Mouse (Mus musculus): ENCODE measurements at regions not wholly inside any gene's neighbourhood (a gene's known extent, or its start where the extent isn't known, plus 50 kb on each side); places are given as distances from the start of the nearest gene placed in this dataset.

DNA sequence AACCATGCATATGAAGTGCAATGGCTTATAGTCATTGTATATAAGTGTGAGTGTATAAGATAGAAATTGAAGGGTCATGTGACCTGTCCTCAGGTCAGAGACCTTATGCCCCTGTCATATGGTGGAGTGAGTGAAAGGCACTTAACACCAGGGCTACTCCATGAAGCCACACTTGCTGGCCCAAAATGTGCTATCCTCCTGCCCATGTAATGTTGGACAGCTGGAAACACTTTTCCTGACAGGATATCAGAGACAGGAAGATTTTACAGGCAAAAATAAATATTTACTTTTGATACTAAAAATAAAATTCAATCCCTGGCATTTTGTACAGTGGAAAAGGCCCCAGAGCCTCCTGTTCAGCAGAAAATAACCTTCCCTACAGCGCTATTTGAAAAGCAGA, 94.1 kb upstream of the Pja2 start:
- Histone ChIP-seq H3K4me1 (ENCODE audit: control insufficient read depth, insufficient read depth, low read length) (no peaks in the 10 kb centered on the region), H3K36me3 (ENCODE audit: control insufficient read depth, insufficient read depth, low read length) (no peaks in the 10 kb centered on the region), H3K27me3 (ENCODE audit: control insufficient read depth, insufficient read depth, low read length) (no peaks in the 10 kb centered on the region), H3K4me2 (replicated peaks; ENCODE audit: low read depth, low read length) (no peak overlapping the region), H3K9me3 (ENCODE audit: control insufficient read depth, low read depth, low read length) (no peaks in the 10 kb centered on the region), H3K9ac (replicated peaks; ENCODE audit: low read depth, low read length) (no peak overlapping the region), H3K27ac (ENCODE audit: low read length) (no peak overlapping the region), H3K4me3 (ENCODE audit: low read depth, low read length) (no peak overlapping the region)
- WGBS, result 74% methylated on average over 1 of the region's 1 CpGs
- ATAC-seq (ENCODE audit: insufficient number of reproducible peaks, insufficient read depth, low FRiP score, low read depth), result no peak

- no peak overlapping the region for H3K27ac ChIP-seq (ENCODE audit: low read length)
- 60% methylated on average over 5 of the region's 5 CpGs for WGBS
- no peaks in the 10 kb centered on the region for H3K9me3 ChIP-seq (ENCODE audit: control insufficient read depth, low read depth, low read length)
- no peak overlapping the region for H3K9ac ChIP-seq (replicated peaks; ENCODE audit: low read depth, low read length)
- H3K4me3 ChIP-seq (ENCODE audit: low read depth, low read length), result no peak overlapping the region
- no peak overlapping the region for H3K4me2 ChIP-seq (replicated peaks; ENCODE audit: low read depth, low read length)
- H3K36me3 ChIP-seq (ENCODE audit: control insufficient read depth, insufficient read depth, low read length), result no peaks in the 10 kb centered on the region
- ATAC-seq (ENCODE audit: insufficient number of reproducible peaks, insufficient read depth, low FRiP score, low read depth), result no peak
- no peaks in the 10 kb centered on the region for H3K4me1 ChIP-seq (ENCODE audit: control insufficient read depth, insufficient read depth, low read length)
- no peaks in the 10 kb centered on the region for H3K27me3 ChIP-seq (ENCODE audit: control insufficient read depth, insufficient read depth, low read length)
Observed at GRCm38 (mm10) chr17:64426536-64426935, 94.8 kb upstream of the Pja2 start.

- no peak overlapping the region for H3K4me3 ChIP-seq (ENCODE audit: low read depth, low read length)
Observed at GRCm38 (mm10) chr17:64439571-64439970, 107.9 kb upstream of the Pja2 start.

GRCm38 (mm10) chr17:64454736-64455135, 123.0 kb upstream of the Pja2 start:
- H3K4me3 ChIP-seq (ENCODE audit: low read depth, low read length), result no peak overlapping the region
- no peak for ATAC-seq (ENCODE audit: insufficient number of reproducible peaks, insufficient read depth, low FRiP score, low read depth)

More at GRCm38 (mm10) chr17:64439571-64439970, 107.9 kb upstream of the Pja2 start:
- Histone ChIP-seq H3K4me1 (ENCODE audit: control insufficient read depth, insufficient read depth, low read length) (no peaks in the 10 kb centered on the region), H3K4me2 (replicated peaks; ENCODE audit: low read depth, low read length) (no peak overlapping the region), H3K9me3 (ENCODE audit: control insufficient read depth, low read depth, low read length) (no peaks in the 10 kb centered on the region), H3K9ac (replicated peaks; ENCODE audit: low read depth, low read length) (no peak overlapping the region), H3K27me3 (ENCODE audit: control insufficient read depth, insufficient read depth, low read length) (no peaks in the 10 kb centered on the region), H3K36me3 (ENCODE audit: control insufficient read depth, insufficient read depth, low read length) (no peaks in the 10 kb centered on the region), H3K27ac (ENCODE audit: low read length) (no peak overlapping the region)
- 78% methylated on average over 1 of the region's 1 CpGs for WGBS
- no peak for ATAC-seq (ENCODE audit: insufficient number of reproducible peaks, insufficient read depth, low FRiP score, low read depth)

DNA sequence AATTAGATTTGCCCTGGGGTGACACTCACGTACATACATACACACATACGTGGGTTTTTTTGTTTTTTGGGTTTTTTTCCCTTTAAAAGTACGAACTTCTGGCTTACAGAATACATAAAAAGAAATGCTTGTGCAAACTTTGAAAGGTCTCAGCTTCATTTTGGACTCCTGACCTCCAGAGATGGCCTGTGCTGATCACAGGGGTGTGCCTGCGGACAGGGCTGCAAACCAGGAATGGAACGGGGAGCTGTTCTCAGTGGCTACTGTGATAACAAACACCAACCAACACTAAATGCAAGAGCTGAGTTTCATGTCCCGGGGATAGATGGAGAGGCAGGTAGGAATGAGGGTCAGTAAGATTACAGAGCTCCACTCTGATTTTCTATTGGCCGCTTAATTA, 134.3 kb upstream of the Man2a1 start:
- Histone ChIP-seq H3K4me1 (ENCODE audit: control insufficient read depth, insufficient read depth, low read length) (no peaks in the 10 kb centered on the region), H3K4me3 (ENCODE audit: low read depth, low read length) (no peak overlapping the region), H3K9ac (replicated peaks; ENCODE audit: low read depth, low read length) (no peak overlapping the region), H3K4me2 (replicated peaks; ENCODE audit: low read depth, low read length) (no peak overlapping the region), H3K27me3 (ENCODE audit: control insufficient read depth, insufficient read depth, low read length) (no peaks in the 10 kb centered on the region), H3K9me3 (ENCODE audit: control insufficient read depth, low read depth, low read length) (no peaks in the 10 kb centered on the region), H3K27ac (ENCODE audit: low read length) (no peak overlapping the region), H3K36me3 (ENCODE audit: control insufficient read depth, insufficient read depth, low read length) (no peaks in the 10 kb centered on the region)
- no peak for ATAC-seq (ENCODE audit: insufficient number of reproducible peaks, insufficient read depth, low FRiP score, low read depth)
- WGBS, result 60% methylated on average over 7 of the region's 7 CpGs

More at GRCm38 (mm10) chr17:64454736-64455135, 123.0 kb upstream of the Pja2 start:
- no peak overlapping the region for H3K9ac ChIP-seq (replicated peaks; ENCODE audit: low read depth, low read length)
- no peak overlapping the region for H3K4me2 ChIP-seq (replicated peaks; ENCODE audit: low read depth, low read length)
- H3K9me3 ChIP-seq (ENCODE audit: control insufficient read depth, low read depth, low read length), result no peaks in the 10 kb centered on the region
- no peaks in the 10 kb centered on the region for H3K36me3 ChIP-seq (ENCODE audit: control insufficient read depth, insufficient read depth, low read length)
- H3K27me3 ChIP-seq (ENCODE audit: control insufficient read depth, insufficient read depth, low read length), result no peaks in the 10 kb centered on the region
- H3K27ac ChIP-seq (ENCODE audit: low read length), result no peak overlapping the region
- WGBS, result 60% methylated on average over 2 of the region's 2 CpGs
- H3K4me1 ChIP-seq (ENCODE audit: control insufficient read depth, insufficient read depth, low read length), result no peaks in the 10 kb centered on the region

GRCm38 (mm10) chr17:64466746-64467145, 133.8 kb upstream of the Man2a1 start:
- Histone ChIP-seq H3K4me3 (ENCODE audit: low read depth, low read length) (no peak overlapping the region), H3K4me1 (ENCODE audit: control insufficient read depth, insufficient read depth, low read length) (no peaks in the 10 kb centered on the region), H3K9me3 (ENCODE audit: control insufficient read depth, low read depth, low read length) (no peaks in the 10 kb centered on the region), H3K4me2 (replicated peaks; ENCODE audit: low read depth, low read length) (no peak overlapping the region), H3K27me3 (ENCODE audit: control insufficient read depth, insufficient read depth, low read length) (no peaks in the 10 kb centered on the region), H3K27ac (ENCODE audit: low read length) (no peak overlapping the region), H3K9ac (replicated peaks; ENCODE audit: low read depth, low read length) (no peak overlapping the region), H3K36me3 (ENCODE audit: control insufficient read depth, insufficient read depth, low read length) (no peaks in the 10 kb centered on the region)
- WGBS, result 80% methylated on average over 9 of the region's 9 CpGs
- no peak for ATAC-seq (ENCODE audit: insufficient number of reproducible peaks, insufficient read depth, low FRiP score, low read depth)

DNA sequence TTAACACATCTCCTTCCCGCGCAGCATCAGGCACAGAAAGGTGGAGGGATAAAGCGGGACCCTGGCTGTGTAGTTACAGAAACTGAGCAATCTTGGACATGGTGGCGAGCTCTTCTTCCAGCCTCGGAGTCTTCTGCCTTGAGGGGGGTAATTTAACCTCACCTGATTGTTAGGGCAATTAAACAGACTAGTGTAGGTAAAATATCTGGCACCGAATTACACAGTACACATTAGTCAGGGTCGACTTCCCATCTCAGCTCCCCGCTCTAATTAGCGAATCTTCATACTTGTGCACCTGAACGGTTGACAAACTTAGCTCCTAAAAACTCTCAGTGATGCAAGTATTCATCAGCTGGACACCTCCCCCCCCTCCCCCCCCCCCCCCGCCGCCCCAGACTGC, 133.2 kb upstream of the Man2a1 start:
- Histone ChIP-seq H3K9me3 (ENCODE audit: control insufficient read depth, low read depth, low read length) (no peaks in the 10 kb centered on the region), H3K27me3 (ENCODE audit: control insufficient read depth, insufficient read depth, low read length) (no peaks in the 10 kb centered on the region), H3K27ac (ENCODE audit: low read length) (no peak overlapping the region), H3K4me1 (ENCODE audit: control insufficient read depth, insufficient read depth, low read length) (no peaks in the 10 kb centered on the region), H3K4me3 (ENCODE audit: low read depth, low read length) (no peak overlapping the region), H3K9ac (replicated peaks; ENCODE audit: low read depth, low read length) (no peak overlapping the region), H3K36me3 (ENCODE audit: control insufficient read depth, insufficient read depth, low read length) (no peaks in the 10 kb centered on the region), H3K4me2 (replicated peaks; ENCODE audit: low read depth, low read length) (no peak overlapping the region)
- WGBS, result 80% methylated on average over 10 of the region's 12 CpGs
- ATAC-seq (ENCODE audit: insufficient number of reproducible peaks, insufficient read depth, low FRiP score, low read depth), result no peak

- H3K27ac ChIP-seq (ENCODE audit: low read length), result no peak overlapping the region
- no peaks in the 10 kb centered on the region for H3K9me3 ChIP-seq (ENCODE audit: control insufficient read depth, low read depth, low read length)
- H3K36me3 ChIP-seq (ENCODE audit: control insufficient read depth, insufficient read depth, low read length), result no peaks in the 10 kb centered on the region
- WGBS, result 29% methylated on average over 12 of the region's 12 CpGs
- ATAC-seq (ENCODE audit: insufficient number of reproducible peaks, insufficient read depth, low FRiP score, low read depth), result no peak
- H3K9ac ChIP-seq (replicated peaks; ENCODE audit: low read depth, low read length), result no peak overlapping the region
- H3K27me3 ChIP-seq (ENCODE audit: control insufficient read depth, insufficient read depth, low read length), result no peaks in the 10 kb centered on the region
- H3K4me2 ChIP-seq (replicated peaks; ENCODE audit: low read depth, low read length), result 0 out of 2 replicates have a peak overlapping the region, but pooled peaks have one; percentile 12
- H3K4me3 ChIP-seq (ENCODE audit: low read depth, low read length), result no peak overlapping the region
- no peaks in the 10 kb centered on the region for H3K4me1 ChIP-seq (ENCODE audit: control insufficient read depth, insufficient read depth, low read length)
Observed at GRCm38 (mm10) chr17:64469754-64470400, 130.7 kb upstream of the Man2a1 start.

- Histone ChIP-seq H3K4me3 (ENCODE audit: low read depth, low read length) (no peak overlapping the region), H3K9me3 (ENCODE audit: control insufficient read depth, low read depth, low read length) (no peaks in the 10 kb centered on the region), H3K4me2 (replicated peaks; ENCODE audit: low read depth, low read length) (no peak overlapping the region), H3K9ac (replicated peaks; ENCODE audit: low read depth, low read length) (no peak overlapping the region), H3K27me3 (ENCODE audit: control insufficient read depth, insufficient read depth, low read length) (no peaks in the 10 kb centered on the region), H3K27ac (ENCODE audit: low read length) (no peak overlapping the region), H3K4me1 (ENCODE audit: control insufficient read depth, insufficient read depth, low read length) (no peaks in the 10 kb centered on the region), H3K36me3 (ENCODE audit: control insufficient read depth, insufficient read depth, low read length) (no peaks in the 10 kb centered on the region)
- 23% methylated on average over 1 of the region's 1 CpGs for WGBS
- ATAC-seq (ENCODE audit: insufficient number of reproducible peaks, insufficient read depth, low FRiP score, low read depth), result no peak
Observed at GRCm38 (mm10) chr17:64480607-64481038, 119.9 kb upstream of the Man2a1 start.

Data from stomach, embryonic 14.5 days (tissue).